Mouse (Mus musculus): ENCODE results near the gene Fnbp1. TPM values are rescaled to one million over a fixed set of nuclear protein-coding genes. Genes with fewer than 3 reads are reported as not detected.

Gene Fnbp1
- polyA plus RNA-seq (2015; fragmentation: Nextera tagmentation; extraction: Ambion mirVana) = 5.7 and 7.2 TPM in 2 replicates

DNA sequence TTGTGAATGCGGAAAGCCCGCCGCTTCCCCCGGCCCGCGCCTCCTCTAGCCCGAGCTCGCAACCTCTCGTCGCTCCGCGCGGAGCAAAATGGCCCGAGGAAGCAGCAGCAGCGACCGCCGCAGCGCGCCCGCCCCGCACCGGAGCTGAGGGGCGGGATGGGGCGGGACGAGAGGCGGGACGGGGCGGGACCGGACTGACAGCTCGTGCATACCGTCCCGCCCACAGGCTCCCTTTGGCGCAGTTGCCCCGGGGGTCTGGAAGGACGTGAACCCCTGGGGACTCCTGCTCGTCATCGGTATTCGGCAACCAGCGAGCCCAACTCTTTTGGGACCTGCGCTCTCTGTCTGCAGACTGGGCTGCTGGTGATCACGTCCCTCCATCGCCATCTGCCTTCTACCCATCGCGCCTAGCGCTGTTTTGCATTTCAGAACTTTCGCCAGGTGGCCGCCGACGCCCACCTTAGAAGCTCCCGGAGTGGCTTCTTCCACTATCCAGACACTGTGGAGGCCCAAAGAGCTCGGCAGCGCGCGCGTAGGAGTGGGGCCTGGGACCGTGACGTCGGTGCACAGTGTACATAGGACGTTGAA lies at the start of gene Fnbp1:
Gene Fnbp1, minus strand, starts transcription at position 142 of the 588 bp plus-strand sequence.

DNA sequence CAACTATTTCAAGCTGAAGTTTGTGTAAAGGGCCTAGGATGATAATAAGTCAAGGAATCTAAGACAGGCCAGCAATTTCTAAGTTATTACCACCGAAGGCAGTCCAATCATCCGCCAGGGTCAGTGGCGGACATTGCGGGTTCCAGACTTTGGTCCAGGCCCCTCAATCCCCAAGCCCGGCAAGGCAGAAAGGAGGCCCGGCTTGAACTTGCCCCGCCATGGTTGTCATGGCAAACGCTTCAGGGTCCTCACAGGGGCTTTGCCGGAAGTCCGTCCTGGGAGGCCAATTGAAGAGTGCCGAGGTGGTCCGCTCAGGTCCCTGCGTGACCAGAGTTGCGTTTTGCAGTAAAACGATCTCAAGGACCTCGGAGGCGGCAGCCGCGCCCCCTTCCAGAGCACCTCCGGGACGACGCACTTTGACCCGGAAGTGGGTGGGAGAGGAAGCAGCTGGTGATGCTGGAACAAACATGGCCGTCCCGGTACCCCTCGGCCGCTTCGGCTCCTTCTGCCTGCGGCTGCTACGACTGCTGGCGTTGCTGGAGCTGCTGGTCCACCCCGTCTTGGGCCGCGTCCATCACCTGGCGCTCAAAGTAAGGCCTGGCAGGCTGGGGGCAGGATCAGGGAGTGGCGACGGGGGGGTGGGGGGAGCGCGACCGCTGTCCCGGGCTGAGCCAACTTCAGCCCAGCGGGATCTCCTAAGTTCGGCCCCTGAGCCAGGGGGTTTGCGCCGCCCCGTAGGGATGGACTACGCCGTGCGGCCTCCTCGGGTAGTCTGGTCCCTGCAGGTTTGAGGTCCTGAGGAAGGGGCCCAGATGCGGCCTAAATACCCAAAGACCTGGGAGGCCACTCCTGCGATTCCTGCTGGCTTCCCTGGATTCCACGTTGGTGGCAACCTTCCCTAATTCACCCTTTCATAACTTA lies 10.3 kb upstream of the Fnbp1 start, which contains the start of gene Gpr107:
Gene Gpr107, plus strand, starts transcription at position 425 of the 921 bp plus-strand sequence.

DNA sequence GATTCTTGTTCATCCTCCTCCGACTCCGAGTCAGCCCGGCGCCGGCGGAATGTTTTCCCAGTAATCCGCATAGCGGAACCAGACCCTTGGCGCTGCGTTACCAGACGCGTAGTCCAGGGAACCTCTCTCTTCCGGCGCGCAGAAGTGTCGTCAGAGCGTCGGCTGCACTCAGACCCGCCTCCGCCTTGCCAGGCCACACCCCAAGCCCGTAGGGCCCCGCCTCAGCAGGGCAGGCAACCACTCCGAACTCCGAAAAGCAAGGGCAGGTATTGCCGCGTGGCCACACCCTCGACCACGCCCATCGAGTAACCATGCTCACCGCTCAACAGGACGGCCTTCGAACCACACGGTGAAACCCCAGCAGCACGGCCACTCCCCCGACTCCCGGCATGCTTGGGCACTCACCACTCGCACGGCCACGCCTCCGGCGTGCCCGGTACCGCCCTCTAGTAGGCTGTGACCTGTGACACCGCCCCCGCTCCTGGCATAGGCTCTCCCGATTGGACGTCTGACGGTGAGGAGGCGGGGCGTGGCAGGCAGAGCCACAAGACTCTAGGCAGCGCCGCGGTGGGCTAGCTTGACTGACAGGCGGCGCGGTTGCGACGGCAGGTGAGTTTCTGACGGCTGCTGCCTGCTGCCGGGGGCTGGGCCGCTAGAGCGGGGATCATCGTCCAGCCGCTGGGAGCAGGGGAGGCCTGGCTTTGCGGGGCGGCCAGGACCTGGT lies 159.9 kb downstream of the Fnbp1 start, which contains the start of the genes BC005624 and Usp20:
Gene BC005624, minus strand, starts transcription at position 412 of the 724 bp plus-strand sequence.
Gene Usp20, plus strand, starts transcription at position 490 of the 724 bp plus-strand sequence.

Other genes starting within 250 kb of the Fnbp1 start
- gene Ptges, start 212.1 kb downstream of the Fnbp1 start, polyA plus RNA-seq (2015; fragmentation: Nextera tagmentation; extraction: Ambion mirVana) = 2.4 and 6.2 TPM in 2 replicates
- gene Tor1b, start 189.0 kb downstream of the Fnbp1 start, polyA plus RNA-seq (2015; fragmentation: Nextera tagmentation; extraction: Ambion mirVana) = 19.9 and 22.2 TPM in 2 replicates
- gene Tor1a, start 174.1 kb downstream of the Fnbp1 start, polyA plus RNA-seq (2015; fragmentation: Nextera tagmentation; extraction: Ambion mirVana) = 31.2 and 38.0 TPM in 2 replicates
- gene BC005624, start 159.8 kb downstream of the Fnbp1 start, polyA plus RNA-seq (2015; fragmentation: Nextera tagmentation; extraction: Ambion mirVana) = 23.5 and 27.6 TPM in 2 replicates
- gene Usp20, start 159.7 kb downstream of the Fnbp1 start, polyA plus RNA-seq (2015; fragmentation: Nextera tagmentation; extraction: Ambion mirVana) = 29.0 and 33.6 TPM in 2 replicates
- gene Gpr107, start 10.3 kb upstream of the Fnbp1 start, polyA plus RNA-seq (2015; fragmentation: Nextera tagmentation; extraction: Ambion mirVana) = 18.4 and 20.4 TPM in 2 replicates
- gene Ncs1, start 103.8 kb upstream of the Fnbp1 start, polyA plus RNA-seq (2015; fragmentation: Nextera tagmentation; extraction: Ambion mirVana) = 14.3 and 14.7 TPM in 2 replicates
- gene Hmcn2, start 172.4 kb upstream of the Fnbp1 start, polyA plus RNA-seq (2015; fragmentation: Nextera tagmentation; extraction: Ambion mirVana) = 3.9 and 5.5 TPM in 2 replicates

Measured in skeletal muscle tissue, postnatal 0 days (tissue).